Mouse (Mus musculus) lung, postnatal 0 days (tissue): ENCODE measurements at regions not wholly inside any gene's neighbourhood (a gene's known extent, or its start where the extent isn't known, plus 50 kb on each side); places are given as distances from the start of the nearest gene placed in this dataset.

Experiments used
- CTCF ChIP-seq: IDR thresholded peaks from 2 replicates; pipeline ENCODE4 v1.5.1; 2016; ENCODE audit warnings: antibody characterized with exemption, mild to moderate bottlenecking
- EP300 ChIP-seq: IDR thresholded peaks from 2 replicates; pipeline ENCODE4 v1.6.1; 2016; ENCODE audit warnings: antibody characterized with exemption, mild to moderate bottlenecking, control low read depth

GRCm38 (mm10) chr11:20973141-20973540 lies 118.0 kb upstream of the Peli1 start:
- TF ChIP-seq EP300 (no peak), CTCF (no peak)
